Mouse (Mus musculus) gastrocnemius, adult 8-10 months (tissue): ENCODE data around the gene Gm49366. TPM values are rescaled to one million over a fixed set of nuclear protein-coding genes. Genes with fewer than 3 reads are reported as not detected.
A peak's percentile ranks its signal among the peaks of the same experiment; 100 is the strongest.
"Not testable (repeated sequence)": the region's sequence is repeated elsewhere in the genome, so short reads cannot be mapped to it uniquely, and the experiment has no call there.

Experiments
- DNase-seq, 2 experiments: peaks; one replicate each; pipeline ENCODE4 v3.0.0; 2022; ENCODE audit warnings: low spot score in 2 of 2
- total RNA-seq, 4 experiments: library from RNA; stranded (reverse); gene quantifications; 2 replicates each; pipeline ENCODE4 v1.2.4; 2022

The Gm49366 gene
- total RNA-seq, 4 experiments from 2014 or later = not detected

DNA sequence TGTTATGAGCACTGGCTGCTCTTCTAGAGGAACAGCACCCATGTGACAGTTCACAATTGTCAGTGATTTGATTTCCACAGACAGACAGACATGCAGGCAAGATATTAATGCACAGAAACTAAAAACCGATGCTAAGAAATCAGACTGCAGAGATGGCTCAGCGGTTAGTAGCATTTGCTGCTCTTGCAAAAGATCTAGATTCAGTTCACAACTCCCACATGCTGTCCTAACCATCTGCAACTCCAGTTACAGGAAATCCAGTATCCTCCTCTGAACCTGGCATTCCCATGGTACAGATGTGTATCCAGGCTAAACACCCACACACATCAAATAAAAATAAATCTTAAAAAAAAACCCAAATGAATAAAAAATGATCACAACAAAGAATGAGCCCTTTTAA, 33.0 kb downstream of the Gm49366 start:
- DNase-seq = no peak

DNA sequence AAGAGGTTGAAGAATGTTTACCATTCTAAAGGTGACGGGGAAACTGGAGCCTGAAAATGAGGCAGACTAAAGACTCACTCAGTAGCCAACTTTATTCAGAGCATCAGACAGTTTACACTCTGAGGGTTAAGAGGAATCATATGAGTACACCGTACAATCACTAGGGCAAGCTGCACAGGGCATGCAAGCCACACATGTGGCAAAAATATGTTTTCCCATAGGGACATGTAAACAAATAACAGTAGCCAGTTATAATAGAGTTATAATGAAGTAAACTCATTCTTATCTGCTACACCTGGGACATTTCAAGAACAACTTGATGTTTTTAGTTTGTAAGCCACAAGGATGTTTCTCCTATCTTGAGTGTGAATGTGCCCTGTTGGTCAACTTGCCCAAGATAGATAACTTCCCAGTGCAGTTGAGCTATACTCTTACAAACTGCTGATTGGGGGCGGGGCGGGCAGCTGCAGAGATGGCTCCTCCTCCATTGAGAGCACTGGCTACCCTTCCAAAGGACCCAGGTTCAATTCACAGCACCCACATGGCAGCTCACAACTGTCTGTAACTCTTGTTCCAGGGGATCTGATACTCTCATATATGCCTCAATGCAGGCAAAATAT, 38.7 kb downstream of the Gm49366 start:
- no peak for DNase-seq

DNA sequence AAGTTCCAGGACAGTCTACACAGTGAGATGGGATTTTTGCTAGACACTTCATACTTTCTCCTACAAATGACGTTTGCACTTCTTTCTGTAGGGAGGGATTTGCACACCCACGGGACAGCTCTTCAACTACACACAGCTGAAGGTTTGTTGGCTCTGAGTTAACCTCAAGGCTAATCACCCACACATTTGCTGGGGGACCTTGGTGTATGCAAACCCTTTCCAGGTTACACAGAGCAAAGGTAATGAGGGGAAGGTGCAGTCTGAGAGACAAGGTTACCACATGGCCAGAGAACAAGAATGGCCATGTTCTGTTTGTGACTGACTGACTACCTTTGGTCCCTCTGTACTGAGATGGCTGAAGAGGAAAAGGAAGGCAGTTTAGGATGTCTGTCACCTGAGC, 45.1 kb downstream of the Gm49366 start:
- no peak for DNase-seq

GRCm38 (mm10) chr12:84084581-84084980, 45.8 kb downstream of the Gm49366 start:
- DNase-seq = no peak

- not testable (repeated sequence) for DNase-seq
Observed at GRCm38 (mm10) chr12:84094666-84095065, 55.9 kb downstream of the Gm49366 start.

DNA sequence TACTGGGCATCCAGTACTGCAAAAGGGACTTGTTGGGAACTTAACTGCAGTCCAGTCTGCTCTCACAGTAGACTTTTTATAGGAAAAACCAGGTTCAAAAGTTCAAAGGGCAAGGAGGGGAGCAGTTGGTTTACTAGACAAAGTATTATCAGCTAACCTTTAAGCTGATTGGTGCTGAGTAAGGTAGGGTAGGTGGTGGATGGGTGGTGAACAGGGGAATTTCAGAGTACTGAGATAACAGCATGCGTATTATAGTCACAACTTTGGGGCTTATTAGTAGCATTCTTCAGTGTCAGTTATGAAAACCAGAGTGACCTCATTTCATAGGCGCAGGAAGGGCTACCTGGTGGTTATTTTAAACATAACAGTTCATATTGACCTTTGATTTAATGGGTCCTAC, 60.9 kb downstream of the Gm49366 start:
- DNase-seq = no peak

- no peak for DNase-seq
Observed at GRCm38 (mm10) chr12:84100071-84100470, 61.3 kb downstream of the Gm49366 start.

DNA sequence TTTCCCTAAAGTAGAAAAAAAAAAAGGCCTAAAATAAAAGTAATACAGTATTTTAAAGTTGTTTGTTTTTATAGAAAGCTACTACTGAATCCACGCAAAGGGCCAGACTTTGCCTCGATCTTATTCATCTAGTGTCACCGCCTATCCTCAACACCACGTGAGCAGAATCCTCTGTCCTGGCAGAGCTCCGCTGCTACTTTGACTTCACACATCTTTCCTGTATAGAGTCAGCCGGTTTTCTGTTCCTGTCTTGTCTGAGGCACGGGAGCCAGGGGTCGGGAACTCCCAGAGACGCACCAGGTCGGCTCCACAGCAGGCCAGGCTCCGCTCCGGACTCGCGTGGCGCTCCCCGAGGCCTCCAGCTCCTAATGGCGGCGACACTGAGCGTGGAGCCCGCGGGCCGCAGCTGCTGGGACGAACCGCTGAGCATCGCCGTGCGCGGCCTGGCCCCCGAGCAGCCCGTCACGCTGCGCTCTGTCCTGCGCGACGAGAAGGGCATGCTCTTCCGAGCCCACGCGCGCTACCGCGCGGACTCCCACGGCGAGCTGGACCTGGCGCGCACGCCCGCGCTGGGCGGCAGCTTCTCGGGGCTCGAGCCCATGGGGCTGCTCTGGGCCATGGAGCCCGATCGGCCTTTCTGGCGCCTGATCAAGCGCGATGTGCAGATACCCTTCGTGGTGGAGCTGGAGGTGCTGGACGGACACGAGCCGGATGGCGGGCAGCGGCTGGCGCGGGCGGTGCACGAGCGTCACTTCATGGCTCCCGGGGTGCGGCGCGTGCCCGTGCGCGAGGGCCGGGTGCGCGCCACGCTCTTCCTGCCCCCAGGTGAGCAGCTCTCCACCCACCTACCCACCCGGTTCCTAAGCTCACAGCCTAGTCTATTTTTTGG, 62.1 kb downstream of the Gm49366 start, which contains the start of gene Acot6:
Gene Acot6 (plus strand): TSS at position 51 of the 889 bp plus-strand sequence.
- peak; percentile 7 to 9 for DNase-seq

DNA sequence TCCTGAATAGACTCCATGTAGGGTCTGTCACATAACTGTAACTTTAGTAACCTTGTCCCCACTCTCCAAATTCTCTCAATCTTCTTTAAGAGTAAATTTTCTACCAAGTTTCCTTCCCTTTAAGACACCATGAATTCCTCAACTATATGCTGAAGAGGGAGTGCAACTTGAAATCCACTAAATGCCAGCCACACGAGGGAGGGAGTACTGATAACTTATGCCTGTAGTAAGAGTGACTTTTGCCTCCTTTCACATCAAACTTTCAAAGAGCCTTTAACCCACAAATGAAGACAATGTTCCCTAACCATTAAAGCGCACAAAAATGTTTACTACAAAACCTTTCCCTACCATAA, 62.7 kb downstream of the Gm49366 start:
- no peak for DNase-seq

DNA sequence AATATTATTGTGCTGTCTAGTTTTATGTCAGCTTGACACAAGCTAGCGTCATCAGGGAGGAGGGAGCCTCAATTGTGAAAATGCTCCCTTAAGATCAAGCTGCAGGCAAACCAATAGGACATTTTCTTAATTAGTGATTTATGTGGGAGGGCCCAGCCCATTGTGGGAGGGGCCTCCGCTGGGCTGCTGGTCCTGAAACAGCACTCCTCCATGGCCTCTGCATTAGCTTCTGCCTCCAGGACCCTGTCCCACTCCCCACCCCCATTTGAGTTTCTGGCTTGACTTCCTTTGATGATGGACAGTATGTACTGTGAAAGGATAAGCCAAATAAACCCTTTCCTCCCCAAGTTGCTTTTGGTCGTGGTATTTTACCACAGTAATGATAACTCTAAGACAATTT, 68.3 kb downstream of the Gm49366 start:
- no peak for DNase-seq

DNA sequence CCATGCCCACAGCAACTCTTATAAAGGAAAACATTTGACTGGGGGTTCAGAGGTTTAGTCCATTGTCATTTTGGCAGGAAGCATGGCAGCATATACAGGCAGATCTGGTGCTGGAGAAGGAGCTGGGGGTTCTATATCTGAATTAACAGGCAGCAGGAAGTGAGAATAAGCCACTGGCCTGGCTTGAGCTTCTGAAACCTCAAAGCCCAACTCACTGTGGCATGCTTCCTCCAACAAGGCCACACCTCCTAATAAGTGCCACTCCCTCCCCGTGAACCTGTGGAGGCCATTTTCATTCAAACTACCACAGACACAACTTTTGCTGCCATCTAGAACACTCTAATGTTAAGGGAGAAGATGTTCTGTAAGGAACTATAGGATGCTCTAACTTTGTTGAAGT, 69.0 kb downstream of the Gm49366 start:
- DNase-seq = no peak

Other genes with a start within 250 kb of the Gm49366 start
- 10 to 100 TPM; 14.0 to 18.2 (median 16.4) TPM for gene Numb, start 117.0 kb upstream of the Gm49366 start, total RNA-seq
- 1 to 10 TPM; 2.8 to 4.0 (median 3.3) TPM for gene Riox1, start 88.3 kb upstream of the Gm49366 start, total RNA-seq
- gene Heatr4, start 54.1 kb upstream of the Gm49366 start, total RNA-seq = not detected
- 10 to 100 TPM; 14.9 to 20.7 (median 17.2) TPM for gene Acot2, start 51.1 kb upstream of the Gm49366 start, total RNA-seq
- 1 to 10 TPM; 2.5 to 5.3 (median 3.4) TPM for gene Acot1, start 29.4 kb upstream of the Gm49366 start, total RNA-seq
- under 1 TPM in 3 of 4 experiments, not detected in 1; 0.07 to 0.16 (median 0.16) TPM for gene Acot4, start 556 bp upstream of the Gm49366 start, total RNA-seq
- not detected for gene Acot3, start 13.2 kb downstream of the Gm49366 start, total RNA-seq
- under 1 TPM in 2 of 4 experiments, not detected in 2; 0.22 TPM for gene Acot5, start 30.4 kb downstream of the Gm49366 start, total RNA-seq
- 1 to 10 TPM; 1.9 to 3.2 (median 2.3) TPM for gene Acot6, start 61.7 kb downstream of the Gm49366 start, total RNA-seq
- gene Dnal1, start 75.4 kb downstream of the Gm49366 start, total RNA-seq = 1 to 10 TPM; 6.0 to 8.3 (median 6.9) TPM
- under 1 TPM in 3 of 4 experiments, not detected in 1; 0.10 to 0.17 (median 0.16) TPM for gene Pnma1, start 109.6 kb downstream of the Gm49366 start, total RNA-seq
- 1 to 10 TPM; 5.7 to 9.1 (median 7.4) TPM for gene Elmsan1, start 179.9 kb downstream of the Gm49366 start, total RNA-seq
- 10 to 100 TPM; 63.8 to 69.8 (median 65.0) TPM for gene Ptgr2, start 246.3 kb downstream of the Gm49366 start, total RNA-seq